Mouse (Mus musculus) midbrain, postnatal 0 days (tissue): ENCODE measurements around the gene Dgkq. TPM values are rescaled to one million over a fixed set of nuclear protein-coding genes. Genes with fewer than 3 reads are reported as not detected.

Source experiments
- ATAC-seq: fragments of 200-750 bp; cut with Nextera tagmentation; 2 replicates; pipeline ENCODE4 v1.8.0; 2017; ENCODE audit warnings: moderate number of reproducible peaks, mild to moderate bottlenecking, moderate TSS enrichment, moderate library complexity; ENCODE audit not compliant: low FRiP score
- DNase-seq: peaks from one replicate; pipeline ENCODE4 v3.0.0-alpha.2; 2015; ENCODE audit warnings: low spot score
- H3K27ac ChIP-seq: fragments of 300-500 bp; sonication (generic); 2 replicates; pipeline ENCODE4 v1.5.1; 2014; ENCODE audit warnings: low read depth, mild to moderate bottlenecking, low read length, mixed read lengths
- H3K27me3 ChIP-seq: fragments of 300-500 bp; sonication (generic); 2 replicates; pipeline ENCODE4 v1.6.1; 2014; ENCODE audit warnings: low read length, control low read depth, mixed read lengths; ENCODE audit not compliant: insufficient read depth
- H3K36me3 ChIP-seq: fragments of 300-500 bp; sonication (generic); 2 replicates; pipeline ENCODE4 v1.6.1; 2014; ENCODE audit warnings: low read length, control low read depth, mixed read lengths; ENCODE audit not compliant: insufficient read depth
- H3K4me1 ChIP-seq: fragments of 300-500 bp; sonication (generic); 2 replicates; pipeline ENCODE4 v1.6.1; 2014; ENCODE audit warnings: mild to moderate bottlenecking, control low read depth, antibody characterized with exemption, low read length, mixed read lengths; ENCODE audit not compliant: insufficient read depth
- H3K4me2 ChIP-seq: fragments of 300-500 bp; sonication (generic); 2 replicates; pipeline ENCODE4 v1.6.1; 2014; ENCODE audit warnings: low read depth, mild to moderate bottlenecking, low read length, mixed read lengths; ENCODE audit not compliant: poor library complexity, severe bottlenecking
- H3K4me3 ChIP-seq: fragments of 300-500 bp; sonication (generic); 2 replicates; pipeline ENCODE4 v1.5.1; 2014; ENCODE audit warnings: low read depth, mild to moderate bottlenecking, low read length, moderate library complexity
- H3K9ac ChIP-seq: fragments of 300-500 bp; sonication (generic); replicated peaks from 2 replicates; pipeline ENCODE4 v1.6.1; 2014; ENCODE audit warnings: mild to moderate bottlenecking, low read length, moderate library complexity, mixed read lengths; ENCODE audit not compliant: poor library complexity, severe bottlenecking
- H3K9me3 ChIP-seq: fragments of 300-500 bp; sonication (generic); 2 replicates; pipeline ENCODE4 v1.6.1; 2016; ENCODE audit warnings: low read length, control low read depth
- CTCF ChIP-seq: IDR thresholded peaks from 2 replicates; pipeline ENCODE4 v1.5.1; 2016; ENCODE audit warnings: antibody characterized with exemption, mild to moderate bottlenecking
- WGBS: fragments of 180-500 bp; shearing (Covaris S2); extraction: QIAGEN DNeasy Blood & Tissue Kit; methylation state at CpG from one replicate; pipeline ENCODE4 v1.1.7; 2014; 5-methylcytosine and 5-hydroxymethylcytosine counted together
- polyA plus RNA-seq: library from polyadenylated mRNA; unstranded; fragments of >200 nt; fragmentation: Nextera tagmentation; extraction: Ambion mirVana; gene quantifications from 2 replicates; pipeline ENCODE4 v1.2.1, GENCODE M21; 2015
- total RNA-seq: library from RNA; depleted of rRNA; stranded (reverse); fragments of >200 nt; gene quantifications from 2 replicates; pipeline ENCODE4 v1.2.3, GENCODE M21; 2014

The Dgkq gene
- total and polyA plus RNA-seq, 2 experiments from 2014 or later = 23.7 to 45.4 TPM

GRCm38 (mm10) chr5:108711968-108712367, 42.5 kb upstream of the Dgkq start:
- ATAC-seq (no peak), DNase-seq (no peak)
- Histone ChIP-seq H3K9ac (no peak overlapping the region), H3K4me3 (no peak overlapping the region), H3K36me3 (no peaks in the 10 kb centered on the region), H3K9me3 (no peaks in the 10 kb centered on the region), H3K27ac (no peak overlapping the region), H3K4me2 (no peak overlapping the region), H3K4me1 (no peaks in the 10 kb centered on the region), H3K27me3 (no peaks in the 10 kb centered on the region)
- WGBS = 86% methylated on average over 6 of the region's 6 CpGs
- TF ChIP-seq CTCF = no peak

DNA sequence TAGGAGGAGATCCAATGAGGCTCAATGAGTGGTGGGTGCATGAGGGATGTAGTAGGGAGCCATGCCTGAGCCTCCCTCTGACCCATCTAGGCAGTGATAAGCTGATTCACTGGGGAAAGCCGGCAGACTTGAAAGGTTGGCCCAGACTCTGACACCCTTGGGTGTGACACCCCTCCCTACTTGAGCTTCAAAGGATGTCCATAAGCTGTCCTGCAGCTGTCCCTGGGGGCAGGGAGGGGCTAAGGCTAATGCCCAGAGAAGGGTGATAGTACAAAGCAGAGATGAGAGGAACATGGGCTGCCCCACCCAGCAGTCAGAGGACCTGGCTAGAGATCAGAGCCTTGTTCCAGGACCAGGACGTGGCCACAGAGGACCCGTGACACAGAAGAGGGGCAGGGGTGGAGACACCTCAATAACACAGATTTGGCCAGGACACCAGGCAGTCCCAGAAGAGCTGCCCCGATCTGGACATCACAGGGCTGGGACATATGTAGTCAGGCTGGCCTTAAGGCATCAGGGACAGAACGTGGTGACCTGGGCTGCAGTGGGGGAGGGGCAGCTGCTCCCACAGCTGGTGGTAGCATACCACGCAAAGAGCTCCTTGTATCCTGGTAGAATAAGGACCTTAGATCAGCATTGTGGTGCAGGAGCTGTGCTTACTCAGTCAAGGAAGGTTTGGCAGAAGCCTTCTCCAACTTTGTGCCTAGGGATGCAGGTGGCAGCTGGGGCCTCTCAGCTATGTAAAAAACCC, 39.7 kb upstream of the Dgkq start:
- Histone ChIP-seq H3K27me3 (no peaks in the 10 kb centered on the region), H3K27ac (no peak overlapping the region), H3K4me1 (no peaks in the 10 kb centered on the region), H3K4me2 (no peak overlapping the region), H3K4me3 (no peak overlapping the region), H3K36me3 (peaks cover 6% of the 10 kb centered on the region; the same call in 1 of the 2 replicates), H3K9ac (no peak overlapping the region), H3K9me3 (no peaks in the 10 kb centered on the region)
- no peak for DNase-seq
- 64% methylated on average over 6 of the region's 6 CpGs for WGBS
- ATAC-seq = no peak
- TF ChIP-seq CTCF = no peak

DNA sequence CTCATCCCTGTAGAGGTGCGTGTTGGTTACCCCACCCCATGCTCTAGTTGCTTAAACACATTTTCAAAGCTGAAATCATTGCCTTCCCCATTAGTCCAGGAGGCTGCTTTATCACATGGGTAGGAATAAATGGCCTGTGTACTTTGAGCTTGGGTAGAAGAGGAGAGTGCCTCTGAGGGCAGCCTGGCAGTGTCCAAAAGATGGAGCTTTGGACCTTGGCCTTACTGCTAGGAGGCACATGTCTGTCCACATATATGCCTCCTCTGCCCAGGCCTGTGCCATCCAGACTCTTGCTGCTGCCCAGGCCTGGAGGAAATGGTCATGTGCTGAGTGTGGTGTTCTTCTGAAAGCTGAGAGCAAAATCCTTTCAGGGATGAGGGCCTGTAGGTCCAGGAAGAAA, 38.9 kb upstream of the Dgkq start:
- Histone ChIP-seq H3K27me3 (no peaks in the 10 kb centered on the region), H3K4me2 (no peak overlapping the region), H3K9me3 (no peaks in the 10 kb centered on the region), H3K4me3 (no peak overlapping the region), H3K9ac (no peak overlapping the region), H3K27ac (no peak overlapping the region), H3K4me1 (no peaks in the 10 kb centered on the region), H3K36me3 (peaks cover 6% of the 10 kb centered on the region; the same call in 1 of the 2 replicates)
- no peak for TF ChIP-seq CTCF
- WGBS = 100% methylated on average over 1 of the region's 1 CpGs
- ATAC-seq (no peak), DNase-seq (no peak)

DNA sequence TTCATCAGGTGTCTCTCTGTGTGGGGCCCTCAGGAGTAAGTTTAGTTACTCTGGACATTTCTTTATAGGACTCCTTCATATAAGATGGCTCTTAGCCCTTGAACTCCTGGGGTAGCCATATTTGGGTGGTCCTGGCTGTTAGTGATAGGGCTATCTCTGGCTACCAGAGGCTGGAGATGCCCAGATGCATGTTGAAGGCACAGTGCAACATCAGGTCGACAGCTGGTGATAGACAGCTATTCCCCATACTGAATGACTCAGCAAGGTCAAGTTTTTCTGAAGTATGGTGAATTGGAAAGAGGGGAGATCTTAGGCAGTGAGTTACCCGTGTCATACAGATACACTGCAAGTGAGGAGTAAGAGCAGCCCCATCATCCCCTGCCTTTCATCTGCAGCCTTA, 38.3 kb upstream of the Dgkq start:
- no peak overlapping the region for H3K4me3 ChIP-seq
- no peak overlapping the region for H3K4me2 ChIP-seq
- H3K27ac ChIP-seq = no peak overlapping the region
- DNase-seq (no peak), ATAC-seq (no peak)
- peaks cover 6% of the 10 kb centered on the region; the same call in 1 of the 2 replicates for H3K36me3 ChIP-seq
- H3K27me3 ChIP-seq = no peaks in the 10 kb centered on the region
- no peaks in the 10 kb centered on the region for H3K4me1 ChIP-seq
- 93% methylated on average over 2 of the region's 2 CpGs for WGBS
- TF ChIP-seq CTCF = no peak
- H3K9ac ChIP-seq = no peak overlapping the region
- no peaks in the 10 kb centered on the region for H3K9me3 ChIP-seq

GRCm38 (mm10) chr5:108703754-108704626, 34.5 kb upstream of the Dgkq start:
- Histone ChIP-seq H3K9ac (no peak overlapping the region), H3K4me3 (no peak overlapping the region), H3K9me3 (no peaks in the 10 kb centered on the region), H3K4me1 (no peaks in the 10 kb centered on the region), H3K4me2 (no peak overlapping the region), H3K27ac (no peak overlapping the region), H3K27me3 (no peaks in the 10 kb centered on the region), H3K36me3 (peaks cover 6% of the 10 kb centered on the region; the same call in 1 of the 2 replicates)
- no peak for ATAC-seq
- DNase-seq = no peak
- TF ChIP-seq CTCF = no peak
- WGBS = 89% methylated on average over 12 of the region's 12 CpGs
